Mouse (Mus musculus) midbrain, embryonic 15.5 days (tissue): ENCODE measurements at regions not wholly inside any gene's neighbourhood (a gene's known extent, or its start where the extent isn't known, plus 50 kb on each side); places are given as distances from the start of the nearest gene placed in this dataset.

Source experiments
- ATAC-seq: fragments of 200-750 bp; cut with Nextera tagmentation; replicated peaks from 2 replicates; pipeline ENCODE4 v1.8.0; 2017; ENCODE audit warnings: moderate TSS enrichment
- H3K27ac ChIP-seq: fragments of 300-500 bp; sonication (generic); 2 replicates; pipeline ENCODE4 v1.5.1; 2015; ENCODE audit warnings: mild to moderate bottlenecking, inconsistent platforms
- H3K27me3 ChIP-seq: fragments of 300-500 bp; sonication (generic); replicated peaks from 2 replicates; pipeline ENCODE4 v1.6.1; 2015; ENCODE audit warnings: inconsistent platforms
- H3K36me3 ChIP-seq: fragments of 300-500 bp; sonication (generic); replicated peaks from 2 replicates; pipeline ENCODE4 v1.6.1; 2015; ENCODE audit warnings: inconsistent platforms
- H3K4me1 ChIP-seq: fragments of 300-500 bp; sonication (generic); 2 replicates; pipeline ENCODE4 v1.6.1; 2015; ENCODE audit warnings: inconsistent platforms
- H3K4me2 ChIP-seq: fragments of 300-500 bp; sonication (generic); 2 replicates; pipeline ENCODE4 v1.6.1; 2015; ENCODE audit warnings: inconsistent platforms, mild to moderate bottlenecking, moderate library complexity
- H3K4me3 ChIP-seq: fragments of 300-500 bp; sonication (generic); 2 replicates; pipeline ENCODE4 v1.5.1; 2015; ENCODE audit warnings: mild to moderate bottlenecking, inconsistent platforms
- H3K9ac ChIP-seq: fragments of 300-500 bp; sonication (generic); 2 replicates; pipeline ENCODE4 v1.6.1; 2015; ENCODE audit warnings: mild to moderate bottlenecking, inconsistent platforms
- H3K9me3 ChIP-seq: fragments of 300-500 bp; sonication (generic); 2 replicates; pipeline ENCODE4 v1.6.1; 2016; ENCODE audit warnings: inconsistent platforms
- WGBS: fragments of 180-500 bp; shearing (Covaris S2); methylation state at CpG from one replicate; pipeline ENCODE4 v1.1.7; 2015; ENCODE audit warnings: mixed read lengths; 5-methylcytosine and 5-hydroxymethylcytosine counted together

DNA sequence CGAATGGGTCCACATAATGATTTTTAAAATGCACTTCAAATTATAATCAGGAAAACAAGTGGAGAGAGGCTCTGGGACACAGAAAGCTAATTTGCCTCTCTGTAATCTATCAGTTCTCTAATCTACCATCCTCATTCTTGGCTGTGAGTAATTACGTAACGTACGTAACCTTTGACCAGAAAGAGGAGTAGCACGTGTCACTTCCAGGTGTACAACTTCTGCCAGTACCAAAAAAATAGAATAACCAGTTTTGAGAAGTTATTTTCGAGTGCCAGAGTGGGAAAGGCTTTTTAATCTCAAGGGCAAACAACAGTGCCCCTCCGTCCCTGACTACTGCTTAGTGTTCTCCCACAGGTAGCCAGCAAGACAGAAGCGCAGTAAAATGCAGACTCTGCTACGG is 69.2 kb upstream of the Cited2 start:
- no peak for ATAC-seq
- no peak overlapping the region for H3K27ac ChIP-seq
- no peaks in the 10 kb centered on the region for H3K9me3 ChIP-seq
- H3K4me2 ChIP-seq = no peak overlapping the region
- H3K27me3 ChIP-seq = no peaks in the 10 kb centered on the region
- 77% methylated on average over 9 of the region's 9 CpGs for WGBS
- no peak overlapping the region for H3K9ac ChIP-seq
- no peak overlapping the region for H3K4me3 ChIP-seq
- no peaks in the 10 kb centered on the region for H3K4me1 ChIP-seq
- H3K36me3 ChIP-seq = no peaks in the 10 kb centered on the region

DNA sequence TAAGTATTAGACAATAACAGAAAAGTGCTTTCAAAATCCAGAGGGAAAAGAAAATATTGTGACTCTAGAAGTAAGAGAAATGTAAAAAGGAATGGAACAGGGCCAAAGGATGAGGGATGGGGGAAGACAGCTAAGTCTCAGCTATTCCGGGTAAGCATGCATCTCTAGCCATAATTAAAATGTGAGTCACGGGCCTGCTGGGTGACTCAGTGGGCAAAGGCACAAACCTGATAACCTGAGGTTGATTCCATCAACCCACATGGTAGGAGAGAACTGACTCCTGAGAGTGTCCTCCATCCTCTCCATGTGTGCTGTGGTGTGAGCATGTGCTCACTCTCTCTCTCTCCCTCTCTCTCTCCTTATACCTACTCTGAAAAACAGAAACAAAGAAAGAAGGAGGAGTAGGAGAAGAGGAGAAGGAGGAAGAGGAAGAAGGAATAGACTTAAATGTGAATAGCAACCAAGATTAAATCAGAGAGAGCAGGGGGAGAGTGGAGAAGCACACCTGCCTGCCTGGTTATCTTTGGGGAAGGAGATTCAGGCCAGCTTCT is 68.6 kb upstream of the Cited2 start:
- Histone ChIP-seq H3K4me3 (no peak overlapping the region), H3K27ac (no peak overlapping the region), H3K9me3 (no peaks in the 10 kb centered on the region), H3K9ac (no peak overlapping the region), H3K4me2 (no peak overlapping the region), H3K4me1 (no peaks in the 10 kb centered on the region), H3K36me3 (no peaks in the 10 kb centered on the region), H3K27me3 (no peaks in the 10 kb centered on the region)
- WGBS = 62% methylated on average over 2 of the region's 2 CpGs
- no peak for ATAC-seq

DNA sequence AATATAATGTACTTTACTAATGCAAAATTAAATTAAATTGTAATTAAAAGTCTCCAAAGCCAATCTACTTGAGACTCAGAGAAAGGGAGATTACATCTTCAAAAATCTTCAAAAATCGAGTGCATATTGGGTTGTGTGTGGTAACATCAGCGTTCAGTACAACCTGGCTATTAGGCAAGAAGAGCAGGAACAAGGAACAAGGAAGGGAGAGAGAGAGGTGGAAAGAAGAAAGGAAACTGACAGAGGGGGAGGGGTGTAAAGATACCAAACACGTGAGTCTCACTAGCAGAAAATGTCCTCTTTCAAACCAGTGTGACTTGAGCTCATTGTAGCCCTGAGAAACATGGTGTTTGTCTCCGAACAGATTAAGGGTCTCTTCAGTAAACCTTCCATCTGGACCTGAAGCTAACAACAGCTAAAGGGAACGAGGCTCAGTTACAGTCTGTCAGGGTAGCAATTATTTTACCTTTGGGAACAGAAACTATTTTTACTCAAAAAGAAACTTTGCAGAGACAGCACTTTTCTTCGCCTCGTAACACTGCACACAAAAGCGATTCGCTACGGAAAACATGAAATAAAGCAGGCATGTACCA is 67.5 kb upstream of the Cited2 start:
- Histone ChIP-seq H3K36me3 (no peaks in the 10 kb centered on the region), H3K4me1 (no peaks in the 10 kb centered on the region)
- WGBS = 64% methylated on average over 10 of the region's 10 CpGs

DNA sequence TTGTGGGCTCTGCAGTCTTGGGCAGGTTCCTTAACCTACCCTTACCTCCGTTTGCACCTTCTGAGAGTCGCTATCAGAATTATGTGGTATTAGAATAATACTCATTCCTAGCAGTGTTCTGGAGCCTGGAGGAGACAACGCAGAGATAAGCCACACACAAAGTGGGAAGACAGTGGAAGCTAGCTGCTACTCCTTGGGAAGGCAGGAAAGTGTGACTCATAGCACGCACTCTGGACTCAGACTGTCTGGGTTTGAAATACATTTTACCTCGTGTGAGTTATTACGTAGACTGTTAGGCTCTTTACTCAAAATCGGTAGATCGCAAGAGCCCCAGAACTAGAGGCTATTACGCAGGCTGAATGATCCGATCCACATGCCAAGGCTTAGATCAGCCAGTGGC is 66.7 kb upstream of the Cited2 start:
- Histone ChIP-seq H3K27ac (no peak overlapping the region), H3K27me3 (no peaks in the 10 kb centered on the region), H3K36me3 (no peaks in the 10 kb centered on the region), H3K4me1 (no peaks in the 10 kb centered on the region), H3K4me2 (no peak overlapping the region), H3K9me3 (no peaks in the 10 kb centered on the region), H3K4me3 (no peak overlapping the region), H3K9ac (no peak overlapping the region)
- no peak for ATAC-seq
- 85% methylated on average over 10 of the region's 10 CpGs for WGBS

More for the DNA sequence above, 67.5 kb upstream of the Cited2 start:
- Histone ChIP-seq H3K9me3 (no peaks in the 10 kb centered on the region), H3K4me2 (no peak overlapping the region), H3K4me3 (no peak overlapping the region), H3K27ac (no peak overlapping the region), H3K27me3 (no peaks in the 10 kb centered on the region), H3K9ac (no peak overlapping the region)
- ATAC-seq = no peak

DNA sequence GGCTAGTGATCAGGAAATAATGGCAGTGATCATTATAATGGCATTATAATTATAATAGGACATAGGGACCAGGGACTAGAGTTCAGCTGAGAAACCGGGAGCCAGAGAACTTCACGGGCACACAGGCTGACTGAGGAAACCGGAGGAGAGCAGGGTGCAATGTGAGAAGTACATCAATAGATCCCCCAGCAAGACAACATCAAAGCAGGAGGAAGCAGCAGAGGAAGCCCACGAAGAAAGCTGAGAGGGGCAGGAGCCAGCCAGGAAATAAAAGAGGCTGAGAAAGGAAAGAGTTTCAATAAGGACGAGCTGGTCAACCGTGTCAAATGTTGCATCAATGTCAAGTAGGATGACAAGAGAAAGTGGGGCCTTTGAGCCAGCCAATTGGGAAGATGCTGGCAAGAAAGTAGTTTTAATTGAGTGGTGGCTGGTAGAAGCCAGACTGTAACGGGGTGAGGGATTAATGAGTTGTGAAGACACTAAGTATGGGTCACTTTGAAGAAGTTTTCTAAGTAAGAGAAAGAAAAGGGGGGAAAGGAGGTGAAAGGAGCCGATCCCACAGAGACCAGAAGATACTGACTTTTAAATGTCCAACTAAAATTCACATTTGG is 66.0 kb upstream of the Cited2 start:
- Histone ChIP-seq H3K36me3 (no peaks in the 10 kb centered on the region), H3K9ac (no peak overlapping the region), H3K4me3 (no peak overlapping the region), H3K27ac (no peak overlapping the region), H3K27me3 (no peaks in the 10 kb centered on the region), H3K4me2 (no peak overlapping the region), H3K4me1 (no peaks in the 10 kb centered on the region), H3K9me3 (no peaks in the 10 kb centered on the region)
- no peak for ATAC-seq
- WGBS = 7% methylated on average over 8 of the region's 8 CpGs

DNA sequence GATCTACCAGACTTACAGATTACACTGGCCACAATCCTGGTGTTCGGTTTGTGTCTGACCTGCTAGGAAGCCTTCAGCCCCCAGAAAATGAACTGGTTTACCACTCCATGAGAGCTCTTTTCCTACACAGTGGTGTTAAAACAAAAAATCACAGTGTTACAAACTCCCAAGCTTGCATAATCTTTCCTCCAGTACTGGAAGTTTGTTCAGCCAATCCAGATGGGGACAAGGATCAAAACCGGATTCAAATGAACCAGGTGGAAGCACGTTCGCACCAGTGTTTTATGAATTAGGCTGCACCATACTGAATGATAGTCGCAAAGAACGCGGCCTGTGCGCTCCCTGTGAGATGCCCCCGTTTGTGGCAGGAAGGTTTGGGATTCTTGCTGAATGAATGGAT is 63.4 kb upstream of the Cited2 start:
- Histone ChIP-seq H3K4me2 (no peak overlapping the region), H3K4me3 (no peak overlapping the region), H3K9ac (no peak overlapping the region), H3K36me3 (no peaks in the 10 kb centered on the region), H3K9me3 (no peaks in the 10 kb centered on the region), H3K27me3 (no peaks in the 10 kb centered on the region), H3K27ac (no peak overlapping the region), H3K4me1 (no peaks in the 10 kb centered on the region)
- 91% methylated on average over 9 of the region's 9 CpGs for WGBS
- ATAC-seq = no peak

DNA sequence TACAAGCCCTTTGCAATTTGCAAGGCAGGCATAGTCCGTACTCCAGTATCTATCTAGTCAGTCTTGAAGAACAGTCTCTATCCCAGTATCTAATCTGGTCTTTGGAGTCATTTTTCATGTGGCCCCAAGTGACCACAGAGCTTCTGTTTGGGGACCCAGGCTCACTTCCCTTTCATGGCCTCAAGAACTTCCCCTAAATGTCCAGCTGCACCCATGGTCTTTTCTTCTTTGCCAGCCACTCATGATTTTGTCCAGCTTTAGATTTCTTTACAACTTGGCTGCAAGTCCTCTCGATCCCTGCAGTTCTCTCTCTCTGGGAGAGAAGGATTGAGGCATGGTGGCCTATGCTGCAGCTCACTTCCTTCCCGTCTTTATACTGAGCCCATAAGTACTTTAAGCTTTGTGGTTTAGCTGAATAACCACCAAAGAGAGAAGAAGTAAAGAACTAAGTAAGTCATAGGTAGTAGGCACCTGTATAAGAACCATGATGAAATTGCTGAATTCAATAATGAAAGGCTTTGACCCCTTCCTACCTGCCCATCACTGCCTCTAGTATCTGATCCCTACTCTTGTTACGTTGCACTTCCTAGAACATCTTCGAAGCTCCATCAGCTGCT is 62.1 kb upstream of the Cited2 start:
- no peaks in the 10 kb centered on the region for H3K27me3 ChIP-seq
- H3K9me3 ChIP-seq = no peaks in the 10 kb centered on the region
- 93% methylated on average over 5 of the region's 5 CpGs for WGBS
- no peak overlapping the region for H3K4me2 ChIP-seq
- ATAC-seq = no peak
- no peaks in the 10 kb centered on the region for H3K4me1 ChIP-seq
- no peak overlapping the region for H3K9ac ChIP-seq
- no peaks in the 10 kb centered on the region for H3K36me3 ChIP-seq
- H3K27ac ChIP-seq = no peak overlapping the region
- H3K4me3 ChIP-seq = no peak overlapping the region

DNA sequence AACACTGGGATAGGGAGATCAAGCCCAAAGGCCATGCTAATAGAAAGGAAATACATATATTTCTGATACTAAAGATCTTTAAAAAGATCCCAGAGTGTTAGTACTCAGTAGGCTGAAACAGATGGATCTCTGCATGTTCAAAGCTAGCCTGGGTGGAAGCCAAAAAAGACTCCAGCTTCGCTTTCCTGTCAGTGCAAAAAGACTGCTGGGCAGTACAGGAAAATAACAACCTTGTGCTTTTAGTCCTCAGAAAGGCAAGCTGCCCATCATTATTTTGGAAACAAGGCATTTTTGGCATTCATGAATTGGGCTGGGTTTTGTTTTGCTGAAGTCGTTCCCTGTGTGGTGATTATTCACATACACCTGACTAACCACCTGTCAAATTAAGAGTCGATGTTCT is 56.9 kb upstream of the Cited2 start:
- Histone ChIP-seq H3K9ac (no peak overlapping the region), H3K27ac (no peak overlapping the region), H3K9me3 (no peaks in the 10 kb centered on the region), H3K36me3 (no peaks in the 10 kb centered on the region), H3K4me1 (no peaks in the 10 kb centered on the region), H3K4me3 (no peak overlapping the region), H3K4me2 (no peak overlapping the region), H3K27me3 (no peaks in the 10 kb centered on the region)
- WGBS = 84% methylated on average over 3 of the region's 3 CpGs
- no peak for ATAC-seq

DNA sequence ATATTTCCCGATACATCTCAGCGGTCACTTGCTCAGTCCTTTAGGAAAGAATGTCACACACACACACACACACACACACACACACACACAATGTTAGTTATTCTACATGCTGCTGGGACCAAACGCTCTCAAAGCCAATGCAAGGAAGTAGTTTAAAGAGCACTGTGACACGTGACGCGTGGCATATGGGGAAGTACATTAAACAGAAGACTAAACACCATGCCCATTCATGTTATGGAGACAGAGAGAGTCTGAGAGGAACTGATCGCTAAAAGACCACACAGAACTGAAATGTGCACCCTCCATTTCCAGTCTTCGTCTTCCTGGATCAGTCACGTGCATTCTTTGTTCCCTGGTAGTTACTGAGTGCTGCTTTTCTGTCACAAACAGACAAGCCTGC is 53.6 kb upstream of the Cited2 start:
- no peak for ATAC-seq
- no peak overlapping the region for H3K9ac ChIP-seq
- no peak overlapping the region for H3K27ac ChIP-seq
- no peak overlapping the region for H3K4me3 ChIP-seq
- H3K9me3 ChIP-seq = no peaks in the 10 kb centered on the region
- H3K36me3 ChIP-seq = no peaks in the 10 kb centered on the region
- 93% methylated on average over 9 of the region's 9 CpGs for WGBS
- H3K4me1 ChIP-seq = no peaks in the 10 kb centered on the region
- H3K4me2 ChIP-seq = no peak overlapping the region
- H3K27me3 ChIP-seq = no peaks in the 10 kb centered on the region
